Mouse (Mus musculus) MEL (cell line): ENCODE data around the gene Hcn2. TPM values are rescaled to one million over a fixed set of nuclear protein-coding genes. Genes with fewer than 3 reads are reported as not detected.

Source experiments
- DNase-seq: peaks from one replicate; pipeline ENCODE4 v3.0.0; 2011; ENCODE audit warnings: low read depth, low spot score
- H3K27ac ChIP-seq: 2 replicates; pipeline ENCODE4 v1.5.1; 2012; ENCODE audit warnings: low read depth, mild to moderate bottlenecking, control low read depth, low read length, moderate library complexity; ENCODE audit not compliant: control insufficient read depth
- H3K27me3 ChIP-seq, 2 experiments: fragments of 150-350 bp in 1 of 2; sonication (generic) in 1 of 2; 2 replicates each; pipeline ENCODE4 v1.6.1; 2012; ENCODE audit warnings: low read length in 2 of 2, mild to moderate bottlenecking in 2 of 2, improper control_type of control experiment in 1 of 2, moderate library complexity in 1 of 2; ENCODE audit not compliant: insufficient read depth in 2 of 2, control insufficient read depth in 1 of 2
- H3K36me3 ChIP-seq, 2 experiments: 2 replicates each; pipeline ENCODE4 v1.6.1; 2012 to 2014; ENCODE audit warnings: low read length in 2 of 2, improper control_type of control experiment in 1 of 2, inconsistent platforms in 1 of 2, mild to moderate bottlenecking in 1 of 2; ENCODE audit not compliant: insufficient read depth in 2 of 2, control insufficient read depth in 1 of 2
- H3K4me1 ChIP-seq, 2 experiments: fragments of 150-350 bp in 1 of 2; sonication (generic) in 1 of 2; 2 replicates each; pipeline ENCODE4 v1.6.1; 2012; ENCODE audit warnings: low read length in 2 of 2, improper control_type of control experiment in 1 of 2, mild to moderate bottlenecking in 1 of 2; ENCODE audit not compliant: insufficient read depth in 2 of 2, control insufficient read depth in 1 of 2
- H3K4me3 ChIP-seq, 2 experiments: fragments of 150-350 bp in 1 of 2; sonication (generic) in 1 of 2; 2 replicates each; pipeline ENCODE4 v1.5.1; 2012; ENCODE audit warnings: low read depth in 2 of 2, low read length in 2 of 2, mild to moderate bottlenecking in 2 of 2, moderate library complexity in 2 of 2, control low read depth in 1 of 2, improper control_type of control experiment in 1 of 2; ENCODE audit not compliant: control insufficient read depth in 1 of 2, insufficient read depth in 1 of 2
- H3K79me2 ChIP-seq: 2 replicates; pipeline ENCODE4 v1.6.1; 2012; ENCODE audit warnings: mild to moderate bottlenecking, low read length, moderate library complexity; ENCODE audit not compliant: control insufficient read depth, poor library complexity, insufficient read depth
- H3K9ac ChIP-seq: 2 replicates; pipeline ENCODE4 v1.6.1; 2012; ENCODE audit warnings: low read depth, mild to moderate bottlenecking, control low read depth, low read length, moderate library complexity; ENCODE audit not compliant: control insufficient read depth, poor library complexity, severe bottlenecking
- H3K9me3 ChIP-seq: fragments of 150-350 bp; sonication (generic); replicated peaks from 2 replicates; pipeline ENCODE4 v1.6.1; 2012; ENCODE audit warnings: mild to moderate bottlenecking, low read length, improper control_type of control experiment, moderate library complexity; ENCODE audit not compliant: insufficient read depth
- BHLHE40 ChIP-seq: IDR thresholded peaks from 2 replicates; pipeline ENCODE4 v1.6.1; 2012; ENCODE audit warnings: low read depth, mild to moderate bottlenecking, inconsistent platforms, low read length, improper control_type of control experiment, borderline replicate concordance
- CHD1 ChIP-seq: IDR thresholded peaks from 2 replicates; pipeline ENCODE4 v1.6.1; 2012; ENCODE audit warnings: low read depth, mild to moderate bottlenecking, inconsistent platforms, low read length, improper control_type of control experiment
- CHD2 ChIP-seq: IDR thresholded peaks from 2 replicates; pipeline ENCODE4 v1.6.1; 2011; ENCODE audit warnings: low read length, improper control_type of control experiment
- CTCF ChIP-seq, 3 experiments: IDR thresholded peaks in 2 of 3; conservative IDR thresholded peaks in 1 of 3; 2 replicates each; pipeline ENCODE4 v1.5.1; 2011 to 2012; ENCODE audit warnings: low read length in 3 of 3, low read depth in 2 of 3, mild to moderate bottlenecking in 2 of 3, improper control_type of control experiment in 1 of 3, inconsistent platforms in 1 of 3, mixed read lengths in 1 of 3, moderate library complexity in 1 of 3; ENCODE audit not compliant: control insufficient read depth in 1 of 3, insufficient read depth in 1 of 3, poor library complexity in 1 of 3, severe bottlenecking in 1 of 3
- E2F4 ChIP-seq: IDR thresholded peaks from 2 replicates; pipeline ENCODE4 v1.6.1; 2011; ENCODE audit warnings: low read depth, low read length, improper control_type of control experiment, borderline replicate concordance
- ELF1 ChIP-seq: IDR thresholded peaks from 2 replicates; pipeline ENCODE4 v1.6.1; 2014; ENCODE audit warnings: low read depth, mild to moderate bottlenecking, inconsistent platforms, low read length, improper control_type of control experiment, moderate library complexity
- EP300 ChIP-seq, 2 experiments: IDR thresholded peaks; 2 replicates each; pipeline ENCODE4 v1.6.1; 2011; ENCODE audit warnings: improper control_type of control experiment in 2 of 2, low read length in 2 of 2, low read depth in 1 of 2, mild to moderate bottlenecking in 1 of 2
- GABPA ChIP-seq: IDR thresholded peaks from 2 replicates; pipeline ENCODE4 v1.6.1; 2012; ENCODE audit warnings: low read depth, mild to moderate bottlenecking, inconsistent platforms, low read length, improper control_type of control experiment, moderate library complexity
- GATA1 ChIP-seq: IDR thresholded peaks from 2 replicates; pipeline ENCODE4 v1.6.1; 2011; ENCODE audit warnings: low read depth, low read length, improper control_type of control experiment
- HCFC1 ChIP-seq: IDR thresholded peaks from 2 replicates; pipeline ENCODE4 v1.6.1; 2012; ENCODE audit warnings: low read depth, mild to moderate bottlenecking, inconsistent platforms, low read length, improper control_type of control experiment, moderate library complexity
- KAT2A ChIP-seq: conservative IDR thresholded peaks from 2 replicates; pipeline ENCODE4 v1.6.1; 2012; ENCODE audit warnings: low read depth, low read length, improper control_type of control experiment, inconsistent platforms
- MAZ ChIP-seq: IDR thresholded peaks from 2 replicates; pipeline ENCODE4 v1.6.1; 2012; ENCODE audit warnings: low read depth, mild to moderate bottlenecking, inconsistent platforms, low read length, improper control_type of control experiment
- MYB ChIP-seq: IDR thresholded peaks from 2 replicates; pipeline ENCODE4 v1.6.1; 2011; ENCODE audit warnings: mild to moderate bottlenecking, low read depth, low read length, improper control_type of control experiment
- MYC ChIP-seq: IDR thresholded peaks from 2 replicates; pipeline ENCODE4 v1.6.1; 2011; ENCODE audit warnings: low read depth, mild to moderate bottlenecking, low read length, improper control_type of control experiment, moderate library complexity
- POLR2A ChIP-seq, 2 experiments: IDR thresholded peaks; 2 replicates each; pipeline ENCODE4 v1.6.1; 2011 to 2012; ENCODE audit warnings: low read length in 2 of 2, mild to moderate bottlenecking in 2 of 2, control low read depth in 1 of 2, improper control_type of control experiment in 1 of 2, low read depth in 1 of 2, moderate library complexity in 1 of 2; ENCODE audit not compliant: control insufficient read depth in 1 of 2, insufficient read depth in 1 of 2, poor library complexity in 1 of 2
- POLR2AphosphoS5 ChIP-seq: IDR thresholded peaks from 2 replicates; pipeline ENCODE4 v1.6.1; 2012; ENCODE audit warnings: low read depth, borderline replicate concordance, mild to moderate bottlenecking, inconsistent platforms, low read length, moderate library complexity, mixed read lengths
- RCOR1 ChIP-seq: IDR thresholded peaks from 2 replicates; pipeline ENCODE4 v1.6.1; 2012; ENCODE audit warnings: low read depth, mild to moderate bottlenecking, inconsistent platforms, low read length, improper control_type of control experiment
- SIN3A ChIP-seq: IDR thresholded peaks from 2 replicates; pipeline ENCODE4 v1.6.1; 2012; ENCODE audit warnings: low read length, improper control_type of control experiment, inconsistent platforms
- SMC3 ChIP-seq: IDR thresholded peaks from 2 replicates; pipeline ENCODE4 v1.6.1; 2011; ENCODE audit warnings: low read depth, low read length, improper control_type of control experiment
- TCF12 ChIP-seq: IDR thresholded peaks from 2 replicates; pipeline ENCODE4 v1.6.1; 2014; ENCODE audit warnings: low read depth, mild to moderate bottlenecking, inconsistent platforms, low read length, improper control_type of control experiment, moderate library complexity
- UBTF ChIP-seq: IDR thresholded peaks from 2 replicates; pipeline ENCODE4 v1.6.1; 2012; ENCODE audit warnings: low read depth, mild to moderate bottlenecking, inconsistent platforms, low read length, improper control_type of control experiment, moderate library complexity, borderline replicate concordance; ENCODE audit not compliant: insufficient read depth
- USF2 ChIP-seq, 2 experiments: IDR thresholded peaks; 2 replicates each; pipeline ENCODE4 v1.6.1; 2011 to 2012; ENCODE audit warnings: improper control_type of control experiment in 2 of 2, low read length in 2 of 2, borderline replicate concordance in 1 of 2, inconsistent platforms in 1 of 2, low read depth in 1 of 2, mild to moderate bottlenecking in 1 of 2; ENCODE audit not compliant: insufficient read depth in 1 of 2
- ZKSCAN1 ChIP-seq: IDR thresholded peaks from 2 replicates; pipeline ENCODE4 v1.6.1; 2012; ENCODE audit warnings: low read depth, mild to moderate bottlenecking, inconsistent platforms, low read length, improper control_type of control experiment, moderate library complexity
- ZMIZ1 ChIP-seq: IDR thresholded peaks from 2 replicates; pipeline ENCODE4 v1.6.1; 2012; ENCODE audit warnings: low read depth, mild to moderate bottlenecking, inconsistent platforms, low read length, improper control_type of control experiment, moderate library complexity
- polyA plus RNA-seq, 2 experiments: library from polyadenylated mRNA; stranded (reverse) in 1 of 2; unstranded in 1 of 2; fragments of >175 nt in 1 of 2; fragments of >200 nt in 1 of 2; gene quantifications; 2 replicates each; pipeline versions ENCODE4 v1.2.1 to v1.2.4; 2012; ENCODE audit warnings: low replicate concordance in 2 of 2, low read depth in 1 of 2; ENCODE audit not compliant: insufficient read length in 2 of 2, insufficient read depth in 1 of 2, missing spikeins in 1 of 2
- total RNA-seq: library from RNA; depleted of rRNA; stranded (reverse); fragments of 300-350 nt; gene quantifications from 2 replicates; pipeline ENCODE4 v1.2.3, GENCODE M21; 2012

Hcn2 gene
- total and polyA plus RNA-seq, 3 experiments = 0.42 to 1.6 TPM; not detected in 1

DNA sequence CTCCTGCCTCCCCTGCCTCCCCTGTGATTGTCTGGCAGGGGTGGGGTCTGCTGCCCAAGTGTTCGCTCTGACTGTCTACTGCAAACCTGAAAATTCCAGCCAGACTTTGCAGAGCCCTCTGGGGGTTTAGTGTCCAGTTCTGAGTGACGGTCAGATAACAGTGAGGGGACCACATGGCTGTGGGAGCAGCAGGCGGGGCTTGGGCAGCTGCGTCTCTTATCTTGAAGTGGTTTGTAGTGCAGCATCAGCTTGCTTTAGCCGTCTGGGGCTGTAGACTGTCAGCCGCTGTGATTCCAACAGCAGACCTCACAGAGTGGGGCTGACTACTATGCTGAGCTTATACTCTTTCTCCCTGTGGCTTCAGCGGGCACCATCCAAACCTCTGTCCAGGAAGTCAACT, 7.1 kb upstream of the Hcn2 start:
- H3K9me3 ChIP-seq = no peaks in the 10 kb centered on the region
- TF ChIP-seq GABPA = no peak
- no peak for TF ChIP-seq UBTF
- no peak for TF ChIP-seq HCFC1
- no peak for TF ChIP-seq CHD2
- TF ChIP-seq USF2 (IDR thresholded peaks at IDR 0.05; ENCODE audit: borderline replicate concordance in 1 of 2, insufficient read depth in 1 of 2, low read depth in 1 of 2, low read length in 2 of 2) = no peak
- TF ChIP-seq E2F4 = no peak
- H3K79me2 ChIP-seq = peaks cover 41% of the 10 kb centered on the region
- no peak overlapping the region for H3K4me3 ChIP-seq
- no peaks in the 10 kb centered on the region for H3K27me3 ChIP-seq
- H3K36me3 ChIP-seq = peaks cover 0 to 21% of the 10 kb centered on the region in 2 experiments; a peak in 2 of 4 replicates
- no peak overlapping the region for H3K27ac ChIP-seq
- DNase-seq = no peak
- peaks cover 9 to 25% of the 10 kb centered on the region in 2 experiments; a peak in 3 of 4 replicates for H3K4me1 ChIP-seq
- H3K9ac ChIP-seq = no peak overlapping the region

DNA sequence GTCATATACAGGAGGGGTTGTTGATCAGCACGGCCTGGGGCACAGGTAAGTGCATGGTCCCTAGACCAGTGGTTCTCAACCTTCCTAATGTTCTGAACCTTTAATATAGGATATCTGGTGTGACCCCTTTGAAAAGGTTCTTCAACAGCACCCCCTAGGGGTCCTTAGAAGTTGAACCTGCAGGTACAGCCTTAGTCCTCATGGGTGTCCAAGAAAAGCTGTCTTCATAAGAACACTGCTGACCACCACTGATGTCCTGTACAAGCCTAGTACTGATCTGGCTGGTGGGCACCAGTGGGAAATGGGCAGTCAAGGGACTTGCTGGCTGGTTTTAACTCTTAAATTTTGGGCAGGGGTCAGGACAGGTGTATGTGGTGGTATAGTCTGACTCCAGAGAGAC, 4.4 kb upstream of the Hcn2 start:
- Histone ChIP-seq H3K27me3 (no peaks in the 10 kb centered on the region), H3K9me3 (no peaks in the 10 kb centered on the region), H3K9ac (no peak overlapping the region), H3K79me2 (peaks cover 13% of the 10 kb centered on the region), H3K4me1 (peaks cover 0 to 9% of the 10 kb centered on the region in 2 experiments; a peak in 2 of 4 replicates), H3K36me3 (peaks cover 0 to 6% of the 10 kb centered on the region in 2 experiments; a peak in 2 of 4 replicates), H3K4me3 (no peak overlapping the region), H3K27ac (no peak overlapping the region)
- TF ChIP-seq SIN3A (no peak), CTCF (IDR thresholded peaks at IDR 0.05 in 2 of 3, conservative IDR thresholded peaks at IDR 0.05 in 1 of 3; ENCODE audit: control insufficient read depth in 1 of 3, insufficient read depth in 1 of 3, low read depth in 2 of 3, low read length in 3 of 3, poor library complexity in 1 of 3, severe bottlenecking in 1 of 3) (peak; percentile 22 to 64 (median 61); a peak in 5 of 6 replicates)
- DNase-seq = peak; percentile 72

DNA sequence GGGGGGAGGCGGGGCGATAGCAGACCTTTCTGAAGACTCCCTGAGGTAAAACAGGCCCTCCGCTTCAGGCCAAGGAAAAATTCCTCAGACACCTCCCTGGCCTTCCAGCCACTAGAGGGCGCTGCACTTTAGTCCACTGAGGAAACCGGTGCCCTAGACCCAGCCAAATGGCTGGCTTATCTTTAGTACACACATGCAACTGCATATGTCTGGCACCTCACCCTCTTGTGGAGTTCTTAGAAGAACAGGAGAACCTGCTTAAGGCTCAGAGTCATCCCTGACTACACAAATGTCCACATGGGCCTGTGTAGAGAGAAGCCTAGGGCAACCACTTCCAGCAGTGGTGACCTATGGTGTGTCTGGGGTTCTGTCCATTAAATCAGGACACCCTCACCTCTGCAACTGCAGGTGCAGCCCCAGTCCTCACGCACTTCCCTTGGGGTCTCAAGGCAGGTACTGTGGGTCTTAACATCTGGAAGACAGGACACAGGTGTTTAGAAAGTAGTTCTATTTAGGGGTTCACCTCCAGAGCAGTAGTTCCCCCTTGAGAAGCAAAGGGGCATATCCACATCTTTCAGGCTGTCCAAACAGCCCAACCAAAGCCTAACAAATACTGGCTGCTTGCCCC, 3.8 kb upstream of the Hcn2 start:
- Histone ChIP-seq H3K36me3 (peaks cover 0 to 6% of the 10 kb centered on the region in 2 experiments; a peak in 2 of 4 replicates), H3K79me2 (peaks cover 8% of the 10 kb centered on the region), H3K9ac (no peak overlapping the region), H3K4me3 (no peak overlapping the region), H3K27me3 (no peaks in the 10 kb centered on the region), H3K9me3 (no peaks in the 10 kb centered on the region), H3K27ac (0 out of 2 replicates have a peak overlapping the region, but pooled peaks have one; percentile 22), H3K4me1 (peaks cover 0 to 9% of the 10 kb centered on the region in 2 experiments; a peak in 2 of 4 replicates)
- DNase-seq = peak; percentile 93
- peak; percentile 77 for TF ChIP-seq ZMIZ1
- peak; percentile 86 for TF ChIP-seq TCF12
- TF ChIP-seq UBTF = no peak
- peak; percentile 41 for TF ChIP-seq SMC3
- TF ChIP-seq ZKSCAN1 = no peak
- no peak for TF ChIP-seq KAT2A
- peak in 1 of 2 experiments; percentile 70; a peak in 2 of 4 replicates for TF ChIP-seq EP300 (IDR thresholded peaks at IDR 0.05; ENCODE audit: low read depth in 1 of 2, low read length in 2 of 2)
- no peak for TF ChIP-seq MYB
- no peak for TF ChIP-seq USF2 (IDR thresholded peaks at IDR 0.05; ENCODE audit: borderline replicate concordance in 1 of 2, insufficient read depth in 1 of 2, low read depth in 1 of 2, low read length in 2 of 2)
- no peak for TF ChIP-seq ELF1
- TF ChIP-seq MYC = peak; percentile 68; the same call in 1 of the 2 replicates
- TF ChIP-seq CHD1 = no peak
- TF ChIP-seq BHLHE40 = peak; percentile 52; the same call in 1 of the 2 replicates
- no peak for TF ChIP-seq MAZ
- peak; percentile 82 for TF ChIP-seq GATA1
- TF ChIP-seq RCOR1 = no peak
- TF ChIP-seq POLR2AphosphoS5 = 0 out of 2 replicates have a peak, but pooled peaks have one; percentile 20
- peak in 1 of 2 experiments; percentile 42; a peak in 2 of 4 replicates for TF ChIP-seq POLR2A (IDR thresholded peaks at IDR 0.05; ENCODE audit: control insufficient read depth in 1 of 2, insufficient read depth in 1 of 2, low read depth in 1 of 2, low read length in 2 of 2, poor library complexity in 1 of 2)
